Mouse (Mus musculus) urinary bladder, adult 18-20 months (tissue): Measurements from ENCODE around the gene Wdr86.

ENCODE experiments used
- DNase-seq, 2 experiments: peaks; one replicate each; pipeline ENCODE4 v3.0.0; 2022; ENCODE audit warnings: low spot score in 2 of 2, mixed read lengths in 2 of 2

The Wdr86 gene

GRCm38 (mm10) chr5:24684578-24685365 lies 45.8 kb downstream of the Wdr86 start:
- DNase-seq, result peak; percentile 24 to 34

GRCm38 (mm10) chr5:24681436-24681835 lies 49.1 kb downstream of the Wdr86 start:
- no peak for DNase-seq

- DNase-seq, result peak; percentile 53 to 86
Observed at GRCm38 (mm10) chr5:24674238-24674637, 56.3 kb downstream of the Wdr86 start.
